Mouse (Mus musculus): Measurements from ENCODE around the gene Cpvl. TPM values are rescaled to one million over a fixed set of nuclear protein-coding genes. Genes with fewer than 3 reads are reported as not detected.

Cpvl gene
- under 1 TPM in 1 of 2 experiments, not detected in 1; 0.47 TPM for polyA plus RNA-seq (2012; fragmentation: generic; extraction: Trizol)

GRCm38 (mm10) chr6:53978571-53978970 is at the start of gene Cpvl:
Gene Cpvl, minus strand, starts transcription at chr6:53978671.

Other genes with a start within 250 kb of the Cpvl start
- gene Tril, start 157.8 kb downstream of the Cpvl start, polyA plus RNA-seq (2012; fragmentation: generic; extraction: Trizol) = 1 to 10 TPM in 1 of 2 experiments, under 1 TPM in 1; 0.26 to 2.4 TPM
- gene Chn2, start 60.9 kb upstream of the Cpvl start, polyA plus RNA-seq (2012; fragmentation: generic; extraction: Trizol) = 10 to 100 TPM in 1 of 2 experiments, 1 to 10 TPM in 1; 5.2 to 11.3 TPM